Mouse (Mus musculus) testis, adult 2 months (tissue): ENCODE data around the gene Rnf187. TPM values are rescaled to one million over a fixed set of nuclear protein-coding genes. Genes with fewer than 3 reads are reported as not detected.

Source experiments
- H3K27ac ChIP-seq: fragments of 200-500 bp; 2 replicates; pipeline ENCODE4 v1.5.1; 2012; ENCODE audit warnings: low read depth, low read length; ENCODE audit not compliant: control insufficient read depth, insufficient read depth
- H3K27me3 ChIP-seq: fragments of 200-500 bp; 2 replicates; pipeline ENCODE4 v1.6.1; 2012; ENCODE audit warnings: mild to moderate bottlenecking, low read length, moderate library complexity; ENCODE audit not compliant: control insufficient read depth, insufficient read depth
- H3K36me3 ChIP-seq: fragments of 200-500 bp; 2 replicates; pipeline ENCODE4 v1.6.1; 2012; ENCODE audit warnings: mild to moderate bottlenecking, low read length; ENCODE audit not compliant: control insufficient read depth, insufficient read depth
- H3K4me1 ChIP-seq: fragments of 200-500 bp; 2 replicates; pipeline ENCODE4 v1.6.1; 2012; ENCODE audit warnings: low read length; ENCODE audit not compliant: control insufficient read depth, insufficient read depth
- H3K4me3 ChIP-seq: fragments of 200-500 bp; 2 replicates; pipeline ENCODE4 v1.5.1; 2012; ENCODE audit warnings: low read depth, mild to moderate bottlenecking, low read length, moderate library complexity, mixed read lengths; ENCODE audit not compliant: control insufficient read depth
- CTCF ChIP-seq: fragments of 200-500 bp; IDR thresholded peaks from 2 replicates; pipeline ENCODE4 v1.5.1; 2012; ENCODE audit warnings: low read depth, mild to moderate bottlenecking, inconsistent platforms, low read length, moderate library complexity; ENCODE audit not compliant: control insufficient read depth, insufficient read depth, insufficient replicate concordance
- POLR2A ChIP-seq: fragments of 200-500 bp; IDR thresholded peaks from 2 replicates; pipeline ENCODE4 v1.6.1; 2012; ENCODE audit warnings: low read depth, mild to moderate bottlenecking, inconsistent platforms, low read length, moderate library complexity; ENCODE audit not compliant: control insufficient read depth
- polyA plus RNA-seq: library from polyadenylated mRNA; depleted of rRNA; stranded (reverse); fragments of >200 nt; gene quantifications from 2 replicates; pipeline ENCODE4 v1.2.3, GENCODE M21; 2012

Rnf187 gene
- polyA plus RNA-seq, 1 experiment, result 215 TPM

DNA sequence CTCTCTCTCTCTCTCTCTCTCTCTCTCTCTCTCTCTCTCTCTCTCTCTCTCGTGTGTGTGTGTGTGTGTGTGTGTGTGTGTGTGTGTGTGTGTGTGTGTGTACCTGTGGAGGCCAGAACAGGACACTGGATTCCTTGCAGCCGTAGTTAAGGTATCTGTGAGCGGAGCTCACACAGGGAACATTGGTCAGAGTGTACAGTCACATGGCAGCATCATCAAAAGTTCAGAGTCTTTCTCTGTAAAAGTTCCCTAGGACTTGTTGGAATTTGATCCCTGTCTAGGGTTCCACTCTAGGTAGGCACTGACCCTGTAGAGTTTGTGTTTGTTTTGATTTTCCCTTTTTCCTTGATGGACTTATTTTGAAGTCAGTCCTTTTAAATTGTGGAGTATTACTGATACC lies 12.1 kb downstream of the Rnf187 start:
- no peaks in the 10 kb centered on the region for H3K36me3 ChIP-seq
- TF ChIP-seq CTCF (no peak), POLR2A (no peak)
- peaks cover 14% of the 10 kb centered on the region for H3K4me1 ChIP-seq
- H3K27ac ChIP-seq, result no peak overlapping the region
- no peaks in the 10 kb centered on the region for H3K27me3 ChIP-seq
- H3K4me3 ChIP-seq, result no peak overlapping the region

DNA sequence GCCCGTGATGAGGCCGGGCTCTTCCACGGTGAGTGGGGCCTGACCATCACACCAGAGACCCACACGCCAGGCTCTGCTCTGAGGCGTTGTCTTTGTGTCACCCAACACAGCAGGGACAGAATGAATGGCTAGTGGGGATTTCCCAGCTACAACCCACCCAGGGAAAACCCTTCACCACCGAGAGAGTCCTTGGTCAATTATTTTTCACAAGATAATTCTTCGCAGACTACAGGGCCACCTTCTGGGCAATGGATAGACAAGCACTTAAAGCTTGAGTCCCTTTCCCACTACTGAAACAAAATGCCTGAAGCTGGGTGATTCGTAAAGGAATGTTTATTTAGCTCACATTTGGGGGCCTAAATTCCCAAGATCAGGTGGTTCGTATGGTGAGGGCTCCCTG lies 16.3 kb downstream of the Rnf187 start:
- Histone ChIP-seq H3K4me3 (no peak overlapping the region), H3K27ac (no peak overlapping the region), H3K36me3 (no peaks in the 10 kb centered on the region), H3K4me1 (peaks cover 11% of the 10 kb centered on the region), H3K27me3 (no peaks in the 10 kb centered on the region)
- TF ChIP-seq POLR2A (no peak), CTCF (no peak)

GRCm38 (mm10) chr11:58918759-58919158 lies 20.0 kb downstream of the Rnf187 start:
- H3K4me3 ChIP-seq, result peak overlapping the region; percentile 43
- no peaks in the 10 kb centered on the region for H3K27me3 ChIP-seq
- no peak overlapping the region; the same call in 1 of the 2 replicates for H3K27ac ChIP-seq
- TF ChIP-seq CTCF, result no peak
- H3K36me3 ChIP-seq, result no peaks in the 10 kb centered on the region
- H3K4me1 ChIP-seq, result peaks cover 25% of the 10 kb centered on the region

DNA sequence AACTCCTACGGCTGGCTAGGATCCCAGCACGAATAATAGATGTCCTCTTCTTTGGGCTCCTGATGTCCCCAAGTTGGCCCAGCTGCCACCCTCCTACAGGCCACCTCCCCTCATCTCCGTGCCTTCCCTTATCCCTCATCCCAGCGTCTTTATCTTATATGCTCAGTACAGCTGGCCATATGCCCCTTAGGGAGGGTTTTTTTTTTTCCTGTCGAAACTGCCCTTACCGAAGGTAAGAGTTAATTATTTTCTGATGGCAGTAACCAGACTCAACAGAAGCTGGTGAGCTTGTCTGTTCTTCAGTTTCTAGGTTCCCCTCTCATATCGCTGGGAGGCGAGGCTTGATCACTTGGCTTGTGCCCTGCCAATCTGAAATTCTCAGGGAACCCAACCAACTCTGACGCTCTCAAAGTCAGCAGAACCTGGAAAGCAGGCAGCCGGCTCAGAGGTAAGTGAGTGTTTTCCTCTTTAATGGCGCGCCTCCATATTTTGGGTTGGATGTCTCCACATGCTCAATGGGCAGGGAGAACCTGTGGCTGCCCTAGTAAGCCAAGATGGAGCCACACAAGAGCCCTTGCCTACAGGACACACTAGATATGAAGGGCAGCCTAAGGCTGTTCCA lies 20.9 kb downstream of the Rnf187 start, which contains the start of gene Btnl10:
TSS of gene Btnl10 (plus strand) at position 164 of the 622 bp plus-strand sequence.
- H3K36me3 ChIP-seq, result no peaks in the 10 kb centered on the region
- H3K4me3 ChIP-seq, result peak within 1 kb of the TSS; percentile 43
- H3K27ac ChIP-seq, result peak within 1 kb of the TSS; percentile 76
- TF ChIP-seq CTCF (no peak), POLR2A (no peak)
- no peaks in the 10 kb centered on the region for H3K27me3 ChIP-seq
- peaks cover 25% of the 10 kb centered on the region for H3K4me1 ChIP-seq

DNA sequence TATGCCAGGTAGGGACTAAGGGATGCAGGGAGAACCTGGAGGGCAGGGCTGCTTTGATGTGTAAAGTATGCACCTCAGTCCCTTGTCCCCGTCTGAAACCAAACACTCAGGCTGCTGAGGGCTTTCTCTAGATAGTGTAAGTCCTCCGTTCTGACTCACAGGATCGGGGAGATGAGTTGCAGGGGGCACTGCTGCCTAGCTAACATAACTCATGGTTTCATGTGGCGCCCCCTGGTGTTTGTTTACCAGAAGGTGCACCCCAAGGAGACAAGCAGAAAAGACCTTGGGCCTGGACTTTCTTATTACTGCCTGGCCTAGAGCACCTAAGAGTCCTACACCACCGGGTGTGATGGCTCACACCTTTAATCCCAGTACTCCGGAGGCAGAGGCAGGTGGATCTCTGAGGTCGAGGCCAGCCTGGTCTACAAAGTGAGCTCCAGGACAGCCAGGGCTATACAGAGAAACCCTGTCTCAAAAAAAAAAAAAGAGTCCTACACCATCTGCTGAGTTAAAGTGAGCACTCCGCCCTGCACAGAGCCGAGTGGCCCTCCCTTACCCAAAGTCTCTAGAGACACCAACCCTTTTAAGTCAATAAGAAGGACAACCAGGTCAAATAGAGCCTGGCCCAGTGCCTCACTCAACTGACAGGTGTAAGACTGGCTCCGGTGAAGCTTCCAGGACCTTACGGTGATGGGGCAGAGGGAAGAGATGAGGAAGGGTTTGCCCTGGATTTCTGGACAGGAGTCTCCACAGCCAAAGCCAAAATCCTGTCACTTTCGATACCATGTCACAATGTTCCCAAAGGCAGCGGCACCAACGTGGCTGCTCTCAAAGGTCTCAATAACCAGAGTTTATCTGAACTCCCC lies 21.6 kb downstream of the Rnf187 start:
- no peak overlapping the region; the same call in 1 of the 2 replicates for H3K27ac ChIP-seq
- no peaks in the 10 kb centered on the region for H3K36me3 ChIP-seq
- no peaks in the 10 kb centered on the region for H3K27me3 ChIP-seq
- H3K4me3 ChIP-seq, result no peak overlapping the region
- H3K4me1 ChIP-seq, result peaks cover 25% of the 10 kb centered on the region
- TF ChIP-seq CTCF (peak; percentile 70), POLR2A (no peak)

GRCm38 (mm10) chr11:58914461-58915028 lies 24.2 kb downstream of the Rnf187 start:
- Histone ChIP-seq H3K27ac (no peak overlapping the region), H3K4me1 (peaks cover 25% of the 10 kb centered on the region), H3K36me3 (no peaks in the 10 kb centered on the region), H3K27me3 (no peaks in the 10 kb centered on the region), H3K4me3 (peak overlapping the region; percentile 45)
- TF ChIP-seq POLR2A, result no peak
- TF ChIP-seq CTCF, result no peak; the same call in 1 of the 2 replicates

DNA sequence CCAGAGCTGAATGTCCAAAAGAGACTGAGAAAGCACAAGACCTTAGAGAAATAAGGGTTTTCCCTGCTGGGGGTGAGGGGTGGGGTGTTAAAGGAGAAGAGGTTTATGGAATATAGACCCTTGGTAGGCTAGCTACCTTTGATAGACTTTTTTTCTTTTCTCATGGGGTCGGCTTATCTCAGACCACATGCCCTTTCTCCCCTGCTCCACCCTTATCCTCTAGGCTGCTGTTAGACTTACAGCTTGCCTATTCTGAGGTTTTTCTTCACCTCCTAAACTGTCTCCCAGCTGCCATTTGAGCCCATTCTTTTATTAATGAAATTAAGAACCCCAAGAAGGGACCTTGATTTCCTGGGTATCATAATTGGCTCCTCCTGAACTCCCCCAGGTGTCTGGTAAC lies 24.9 kb downstream of the Rnf187 start:
- no peaks in the 10 kb centered on the region for H3K27me3 ChIP-seq

More for the DNA sequence above, 24.9 kb downstream of the Rnf187 start:
- no peak overlapping the region for H3K4me3 ChIP-seq
- H3K36me3 ChIP-seq, result no peaks in the 10 kb centered on the region
- TF ChIP-seq CTCF, result no peak
- TF ChIP-seq POLR2A, result no peak
- peaks cover 25% of the 10 kb centered on the region for H3K4me1 ChIP-seq
- H3K27ac ChIP-seq, result no peak overlapping the region
